Mouse (Mus musculus) thymus, postnatal 36 days (tissue): Measurements from ENCODE around the gene Tmem273.

ENCODE experiments used
- DNase-seq, 2 experiments: peaks; one replicate each; pipeline ENCODE4 v3.0.0; 2022; ENCODE audit warnings: mixed read lengths in 2 of 2

The Tmem273 gene

GRCm38 (mm10) chr14:32785556-32786130 is at the start of gene Tmem273:
Gene Tmem273 (plus strand): TSS chr14:32785963.
- DNase-seq: no peak

GRCm38 (mm10) chr14:32736561-32736960 is 49.2 kb upstream of the Tmem273 start:
- DNase-seq: no peak

- no peak for DNase-seq
Observed at GRCm38 (mm10) chr14:32738586-32738985, 47.2 kb upstream of the Tmem273 start.

- no peak for DNase-seq
Observed at GRCm38 (mm10) chr14:32748519-32748918, 37.2 kb upstream of the Tmem273 start.

- DNase-seq: no peak
Observed at GRCm38 (mm10) chr14:32750727-32751126, 35.0 kb upstream of the Tmem273 start.

GRCm38 (mm10) chr14:32754286-32754685 is 31.5 kb upstream of the Tmem273 start:
- DNase-seq: no peak

- DNase-seq: no peak
Observed at GRCm38 (mm10) chr14:32762177-32762576, 23.6 kb upstream of the Tmem273 start.

- no peak for DNase-seq
Observed at GRCm38 (mm10) chr14:32770563-32770962, 15.2 kb upstream of the Tmem273 start.

GRCm38 (mm10) chr14:32772085-32772484 is 13.7 kb upstream of the Tmem273 start:
- no peak for DNase-seq

- DNase-seq: no peak
Observed at GRCm38 (mm10) chr14:32772791-32773190, 13.0 kb upstream of the Tmem273 start.

GRCm38 (mm10) chr14:32773456-32773855 is 12.3 kb upstream of the Tmem273 start:
- no peak for DNase-seq

GRCm38 (mm10) chr14:32776077-32776476 is 9.7 kb upstream of the Tmem273 start:
- no peak for DNase-seq

GRCm38 (mm10) chr14:32778362-32778761 is 7.4 kb upstream of the Tmem273 start:
- DNase-seq: no peak

- no peak for DNase-seq
Observed at GRCm38 (mm10) chr14:32782866-32783265, 2.9 kb upstream of the Tmem273 start.

GRCm38 (mm10) chr14:32784130-32784747 is 1.5 kb upstream of the Tmem273 start:
- no peak for DNase-seq

- no peak for DNase-seq
Observed at GRCm38 (mm10) chr14:32784748-32785134, 1.0 kb upstream of the Tmem273 start.

- DNase-seq: no peak
Observed at GRCm38 (mm10) chr14:32787691-32788090, 1.9 kb downstream of the Tmem273 start.

- no peak for DNase-seq
Observed at GRCm38 (mm10) chr14:32796375-32796774, 10.6 kb downstream of the Tmem273 start.

- DNase-seq: no peak
Observed at GRCm38 (mm10) chr14:32797803-32798202, 12.0 kb downstream of the Tmem273 start.

- no peak for DNase-seq
Observed at GRCm38 (mm10) chr14:32798355-32798754, 12.6 kb downstream of the Tmem273 start.

- no peak for DNase-seq
Observed at GRCm38 (mm10) chr14:32800048-32800447, 14.3 kb downstream of the Tmem273 start.

GRCm38 (mm10) chr14:32801016-32801661 is 15.4 kb downstream of the Tmem273 start:
- DNase-seq: no peak

- no peak for DNase-seq
Observed at GRCm38 (mm10) chr14:32801662-32802024, 15.9 kb downstream of the Tmem273 start.

GRCm38 (mm10) chr14:32810111-32810510 is 24.3 kb downstream of the Tmem273 start:
- DNase-seq: no peak
